Mouse (Mus musculus) kidney, embryonic 15.5 days (tissue): ENCODE results near the gene Tex44. TPM values are rescaled to one million over a fixed set of nuclear protein-coding genes. Genes with fewer than 3 reads are reported as not detected.

Source experiments
- ATAC-seq: fragments of 200-750 bp; cut with Nextera tagmentation; replicated peaks from 2 replicates; pipeline ENCODE4 v1.8.0; 2017; ENCODE audit warnings: moderate TSS enrichment; ENCODE audit not compliant: low FRiP score
- H3K27ac ChIP-seq: fragments of 300-500 bp; sonication (generic); 2 replicates; pipeline ENCODE4 v1.5.1; 2015; ENCODE audit warnings: mild to moderate bottlenecking, inconsistent platforms
- H3K27me3 ChIP-seq: fragments of 300-500 bp; sonication (generic); 2 replicates; pipeline ENCODE4 v1.6.1; 2015; ENCODE audit warnings: inconsistent platforms
- H3K36me3 ChIP-seq: fragments of 300-500 bp; sonication (generic); 2 replicates; pipeline ENCODE4 v1.6.1; 2015; ENCODE audit warnings: inconsistent platforms
- H3K4me1 ChIP-seq: fragments of 300-500 bp; sonication (generic); 2 replicates; pipeline ENCODE4 v1.6.1; 2015; ENCODE audit warnings: inconsistent platforms
- H3K4me2 ChIP-seq: fragments of 300-500 bp; sonication (generic); 2 replicates; pipeline ENCODE4 v1.6.1; 2015; ENCODE audit warnings: moderate library complexity, mild to moderate bottlenecking, inconsistent platforms
- H3K4me3 ChIP-seq: fragments of 300-500 bp; sonication (generic); replicated peaks from 2 replicates; pipeline ENCODE4 v1.5.1; 2015; ENCODE audit warnings: mild to moderate bottlenecking, inconsistent platforms
- H3K9ac ChIP-seq: fragments of 300-500 bp; sonication (generic); 2 replicates; pipeline ENCODE4 v1.6.1; 2015; ENCODE audit warnings: mild to moderate bottlenecking, inconsistent platforms
- H3K9me3 ChIP-seq: fragments of 300-500 bp; sonication (generic); replicated peaks from 2 replicates; pipeline ENCODE4 v1.6.1; 2016; ENCODE audit warnings: inconsistent platforms
- WGBS: fragments of 180-500 bp; shearing (Covaris S2); methylation state at CpG from one replicate; pipeline ENCODE4 v1.1.7; 2015; ENCODE audit warnings: mixed read lengths; 5-methylcytosine and 5-hydroxymethylcytosine counted together
- polyA plus RNA-seq: library from polyadenylated mRNA; unstranded; fragments of >200 nt; fragmentation: Nextera tagmentation; extraction: Ambion mirVana; gene quantifications from 2 replicates; pipeline ENCODE4 v1.2.1, GENCODE M21; 2015

Gene Tex44
- not detected in 2 replicates for polyA plus RNA-seq

- Histone ChIP-seq H3K9me3 (no peaks in the 10 kb centered on the region), H3K27ac (no peak within 1 kb of the TSS), H3K9ac (no peak within 1 kb of the TSS), H3K27me3 (no peaks in the 10 kb centered on the region), H3K4me2 (no peak within 1 kb of the TSS), H3K36me3 (no peaks in the 10 kb centered on the region), H3K4me1 (peaks cover 9% of the 10 kb centered on the region), H3K4me3 (no peak within 1 kb of the TSS)
- ATAC-seq, result no peak
- WGBS, result 92% methylated on average over 8 of the region's 8 CpGs
Measured at GRCm38 (mm10) chr1:86426128-86426527, at the start of gene Tex44, which contains the start of gene Nmur1. Gene Tex44, plus strand, starts transcription at chr1:86426329. Gene Nmur1, minus strand, starts transcription at chr1:86426228.

DNA sequence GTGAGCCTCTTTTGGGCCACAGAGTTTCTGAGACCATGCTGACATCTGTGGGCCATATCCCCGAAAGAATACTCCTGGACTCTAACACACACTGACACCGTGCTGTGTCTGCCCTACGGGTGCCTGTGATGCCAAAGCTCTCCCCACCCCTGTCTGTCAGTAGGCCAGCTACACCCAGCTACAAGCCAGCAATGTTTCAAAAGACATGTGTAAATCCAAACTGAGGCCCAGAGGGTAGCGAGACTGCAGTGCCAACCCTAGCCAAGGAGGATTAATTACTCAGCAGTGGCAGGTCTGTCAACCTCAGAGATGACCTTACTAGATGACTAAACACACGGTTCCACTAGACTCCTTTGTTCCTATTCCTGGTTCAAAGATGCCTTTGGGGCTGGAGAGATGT, 49.8 kb upstream of the Tex44 start:
- Histone ChIP-seq H3K4me2 (no peak overlapping the region), H3K9ac (no peak overlapping the region), H3K4me3 (no peak overlapping the region), H3K4me1 (peaks cover 19% of the 10 kb centered on the region), H3K27ac (no peak overlapping the region), H3K36me3 (no peaks in the 10 kb centered on the region), H3K9me3 (no peaks in the 10 kb centered on the region), H3K27me3 (no peaks in the 10 kb centered on the region)
- 65% methylated on average over 5 of the region's 5 CpGs for WGBS
- ATAC-seq, result no peak

DNA sequence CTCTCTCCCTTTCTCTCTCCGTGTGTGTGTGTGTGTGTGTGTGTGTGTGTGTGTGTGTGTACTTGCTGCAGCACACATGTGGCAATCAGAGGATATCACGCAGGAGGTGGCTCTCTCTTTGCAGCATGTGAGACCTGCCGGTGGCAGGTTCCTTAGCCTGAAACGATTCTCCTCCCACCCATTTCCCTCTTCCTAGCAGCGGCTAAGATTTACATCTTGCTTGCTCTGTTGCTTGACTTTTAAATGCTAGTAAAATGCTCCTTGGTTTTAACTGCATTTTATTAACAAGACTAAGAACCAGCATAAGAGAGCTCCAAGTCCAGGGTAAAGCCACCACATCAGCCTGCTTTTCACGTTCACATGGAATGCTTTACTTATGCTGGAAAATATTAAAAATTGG, 47.5 kb upstream of the Tex44 start:
- ATAC-seq, result no peak
- H3K4me3 ChIP-seq, result no peak overlapping the region
- WGBS, result 16% methylated on average over 6 of the region's 6 CpGs

DNA sequence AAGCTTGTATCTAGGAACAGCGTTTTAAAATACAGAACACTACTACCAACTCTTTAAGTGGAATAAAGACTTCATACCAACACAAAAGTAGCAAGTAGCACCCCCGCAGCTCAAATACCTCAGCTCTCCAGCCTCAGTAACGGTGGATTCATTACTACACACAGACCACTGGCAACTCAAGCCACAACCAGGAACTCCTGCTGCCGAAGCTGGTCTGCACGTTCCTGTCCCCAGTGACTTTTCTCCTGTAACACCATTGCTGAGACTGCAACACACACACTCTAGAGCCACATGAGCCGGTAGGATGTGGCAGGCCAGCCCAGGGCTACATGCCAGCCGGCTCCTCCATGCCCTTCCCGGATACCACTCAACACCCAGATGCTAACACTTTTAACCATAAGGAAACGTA, 47.0 kb upstream of the Tex44 start:
- WGBS, result 56% methylated on average over 9 of the region's 9 CpGs
- H3K36me3 ChIP-seq, result no peaks in the 10 kb centered on the region

More for the DNA sequence above, 47.5 kb upstream of the Tex44 start:
- no peak overlapping the region for H3K4me2 ChIP-seq
- H3K36me3 ChIP-seq, result no peaks in the 10 kb centered on the region
- H3K27ac ChIP-seq, result no peak overlapping the region
- no peaks in the 10 kb centered on the region for H3K9me3 ChIP-seq
- no peak overlapping the region for H3K9ac ChIP-seq
- H3K27me3 ChIP-seq, result no peaks in the 10 kb centered on the region
- H3K4me1 ChIP-seq, result peaks cover 19% of the 10 kb centered on the region

DNA sequence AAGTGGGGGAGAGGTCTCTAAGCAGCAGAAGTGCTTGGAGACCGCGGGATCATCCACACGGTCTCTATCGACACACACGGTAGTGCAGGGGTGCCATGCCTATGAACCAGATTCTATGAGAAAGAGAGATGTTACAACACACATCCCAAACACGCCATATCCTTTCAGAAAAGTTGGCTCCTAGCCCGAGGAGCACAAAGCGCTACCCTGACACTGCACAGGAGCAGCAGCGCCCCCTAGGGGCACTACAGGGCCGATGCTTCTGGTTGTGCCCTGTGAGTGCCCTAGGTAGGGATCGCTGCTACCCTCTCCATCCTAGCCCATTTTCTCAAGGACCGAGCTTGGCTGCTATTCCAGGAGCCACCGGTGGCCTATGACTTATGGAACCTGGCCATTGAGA, 45.1 kb upstream of the Tex44 start:
- Histone ChIP-seq H3K27me3 (no peaks in the 10 kb centered on the region), H3K27ac (no peak overlapping the region), H3K9me3 (no peaks in the 10 kb centered on the region), H3K4me2 (peak overlapping the region; percentile 33; the same call in 1 of the 2 replicates), H3K4me1 (peaks cover 19% of the 10 kb centered on the region), H3K36me3 (no peaks in the 10 kb centered on the region), H3K4me3 (no peak overlapping the region), H3K9ac (no peak overlapping the region)
- 36% methylated on average over 13 of the region's 13 CpGs for WGBS
- ATAC-seq, result peak; percentile 34; the same call in 1 of the 2 replicates

More for the DNA sequence above, 47.0 kb upstream of the Tex44 start:
- Histone ChIP-seq H3K27me3 (no peaks in the 10 kb centered on the region), H3K9me3 (no peaks in the 10 kb centered on the region), H3K4me1 (peaks cover 19% of the 10 kb centered on the region), H3K4me3 (no peak overlapping the region), H3K9ac (no peak overlapping the region), H3K4me2 (no peak overlapping the region), H3K27ac (no peak overlapping the region)
- ATAC-seq, result no peak

DNA sequence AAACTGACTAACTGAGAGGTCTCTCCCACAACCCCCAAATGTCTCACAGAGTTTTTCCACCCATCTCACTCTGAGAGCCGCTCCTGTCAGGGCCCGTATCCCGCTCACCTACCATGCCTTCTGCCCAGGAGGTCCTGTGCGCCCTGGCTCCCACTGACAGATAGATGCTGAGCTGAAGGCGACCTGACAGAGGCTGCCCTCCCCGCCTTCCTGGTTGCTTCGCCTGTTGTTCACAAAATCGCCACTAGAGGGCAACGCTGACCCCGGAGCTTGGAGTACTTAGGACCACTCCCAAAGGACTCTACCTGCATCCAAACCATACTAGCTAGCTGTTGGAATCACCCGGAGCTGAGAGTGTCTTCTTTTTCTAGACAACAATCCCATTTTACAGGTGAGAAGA, 36.9 kb upstream of the Tex44 start:
- H3K9me3 ChIP-seq, result no peaks in the 10 kb centered on the region
- 0 out of 2 replicates have a peak, but pooled peaks cover 3% of the 10 kb centered on the region for H3K4me1 ChIP-seq
- H3K4me3 ChIP-seq, result no peak overlapping the region
- WGBS, result 1% methylated on average over 11 of the region's 11 CpGs
- no peak overlapping the region for H3K27ac ChIP-seq
- no peaks in the 10 kb centered on the region for H3K36me3 ChIP-seq
- H3K9ac ChIP-seq, result no peak overlapping the region
- H3K27me3 ChIP-seq, result no peaks in the 10 kb centered on the region
- ATAC-seq, result 0 out of 2 replicates have a peak, but pooled peaks have one; percentile 31
- no peak overlapping the region for H3K4me2 ChIP-seq

DNA sequence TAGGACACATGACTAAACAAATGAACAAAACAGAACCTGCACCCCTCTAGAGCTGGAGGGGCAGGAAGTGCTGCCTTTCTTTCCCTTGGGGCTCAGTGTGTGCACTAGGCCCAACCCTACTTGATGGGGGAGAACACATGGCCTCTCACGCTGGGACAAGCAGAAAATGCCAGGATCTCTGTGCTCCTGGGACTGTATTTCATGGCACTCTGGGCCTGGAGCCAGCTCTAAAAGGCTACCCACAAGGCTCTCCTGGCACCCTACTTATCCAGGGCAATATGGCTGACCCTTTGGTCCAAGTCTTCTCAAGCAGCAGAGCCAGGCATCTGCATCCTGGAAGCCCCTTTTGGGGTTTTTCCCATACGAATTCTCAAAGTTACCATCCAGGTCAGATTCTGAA, 34.7 kb upstream of the Tex44 start:
- H3K36me3 ChIP-seq, result no peaks in the 10 kb centered on the region
- WGBS, result 54% methylated on average over 2 of the region's 2 CpGs
- no peak overlapping the region for H3K4me2 ChIP-seq
- H3K9me3 ChIP-seq, result no peaks in the 10 kb centered on the region
- no peak overlapping the region for H3K4me3 ChIP-seq
- no peak overlapping the region for H3K9ac ChIP-seq
- H3K4me1 ChIP-seq, result 0 out of 2 replicates have a peak, but pooled peaks cover 3% of the 10 kb centered on the region
- H3K27me3 ChIP-seq, result no peaks in the 10 kb centered on the region
- ATAC-seq, result no peak
- no peak overlapping the region for H3K27ac ChIP-seq

- H3K9me3 ChIP-seq, result no peaks in the 10 kb centered on the region
- H3K4me3 ChIP-seq, result no peak overlapping the region
- H3K4me1 ChIP-seq, result 0 out of 2 replicates have a peak, but pooled peaks cover 3% of the 10 kb centered on the region
- 75% methylated on average over 3 of the region's 3 CpGs for WGBS
- no peak for ATAC-seq
- no peak overlapping the region for H3K27ac ChIP-seq
- no peaks in the 10 kb centered on the region for H3K27me3 ChIP-seq
- H3K4me2 ChIP-seq, result no peak overlapping the region
- no peaks in the 10 kb centered on the region for H3K36me3 ChIP-seq
- H3K9ac ChIP-seq, result no peak overlapping the region
Measured at GRCm38 (mm10) chr1:86393219-86393618, 32.9 kb upstream of the Tex44 start.

- no peak overlapping the region for H3K27ac ChIP-seq
- no peak for ATAC-seq
- H3K36me3 ChIP-seq, result no peaks in the 10 kb centered on the region
- WGBS, result 77% methylated on average over 3 of the region's 3 CpGs
- H3K9ac ChIP-seq, result no peak overlapping the region
- H3K4me1 ChIP-seq, result 0 out of 2 replicates have a peak, but pooled peaks cover 3% of the 10 kb centered on the region
- no peak overlapping the region for H3K4me3 ChIP-seq
- no peaks in the 10 kb centered on the region for H3K27me3 ChIP-seq
- H3K4me2 ChIP-seq, result no peak overlapping the region
- no peaks in the 10 kb centered on the region for H3K9me3 ChIP-seq
Measured at GRCm38 (mm10) chr1:86394246-86394645, 31.9 kb upstream of the Tex44 start.

GRCm38 (mm10) chr1:86395897-86396296, 30.2 kb upstream of the Tex44 start:
- Histone ChIP-seq H3K4me2 (no peak overlapping the region), H3K27me3 (no peaks in the 10 kb centered on the region), H3K4me1 (0 out of 2 replicates have a peak, but pooled peaks cover 3% of the 10 kb centered on the region), H3K4me3 (no peak overlapping the region), H3K9ac (no peak overlapping the region), H3K27ac (no peak overlapping the region), H3K36me3 (no peaks in the 10 kb centered on the region), H3K9me3 (no peaks in the 10 kb centered on the region)
- no peak for ATAC-seq
- WGBS, result 74% methylated on average over 7 of the region's 7 CpGs

DNA sequence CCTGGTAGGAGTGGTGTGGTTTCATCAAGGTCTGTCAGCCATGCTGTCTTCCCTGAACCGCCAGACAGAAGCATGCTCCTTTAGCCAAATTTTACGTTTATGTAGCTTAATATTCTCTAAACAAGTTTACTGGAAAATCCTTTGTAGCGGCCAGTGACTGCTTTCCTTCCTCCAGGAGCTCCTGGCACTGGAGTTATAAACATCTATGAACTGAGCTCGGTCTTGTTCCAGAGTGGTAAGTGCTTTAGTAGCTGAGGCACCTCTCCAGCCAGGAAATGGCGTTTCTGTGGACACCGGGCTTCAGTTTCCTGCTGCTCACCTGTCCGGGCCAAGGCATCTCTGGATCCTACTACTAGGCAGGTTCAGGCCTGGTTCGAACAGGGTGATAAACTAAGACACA, 28.5 kb upstream of the Tex44 start:
- H3K36me3 ChIP-seq, result no peaks in the 10 kb centered on the region
- no peak overlapping the region for H3K27ac ChIP-seq
- no peak overlapping the region for H3K4me3 ChIP-seq
- ATAC-seq, result no peak
- no peak overlapping the region for H3K4me2 ChIP-seq
- H3K27me3 ChIP-seq, result no peaks in the 10 kb centered on the region
- H3K4me1 ChIP-seq, result 0 out of 2 replicates have a peak, but pooled peaks cover 3% of the 10 kb centered on the region
- H3K9ac ChIP-seq, result no peak overlapping the region
- H3K9me3 ChIP-seq, result no peaks in the 10 kb centered on the region
- WGBS, result 75% methylated on average over 8 of the region's 8 CpGs

- WGBS, result 47% methylated on average over 7 of the region's 7 CpGs
Measured at GRCm38 (mm10) chr1:86398222-86398621, 27.9 kb upstream of the Tex44 start.

GRCm38 (mm10) chr1:86399322-86399721, 26.8 kb upstream of the Tex44 start:
- Histone ChIP-seq H3K27me3 (no peaks in the 10 kb centered on the region), H3K27ac (no peak overlapping the region), H3K4me1 (no peaks in the 10 kb centered on the region), H3K9ac (no peak overlapping the region), H3K4me3 (no peak overlapping the region), H3K4me2 (no peak overlapping the region), H3K36me3 (no peaks in the 10 kb centered on the region), H3K9me3 (no peaks in the 10 kb centered on the region)
- 75% methylated on average over 2 of the region's 3 CpGs for WGBS
- ATAC-seq, result no peak

More at GRCm38 (mm10) chr1:86398222-86398621, 27.9 kb upstream of the Tex44 start:
- no peak overlapping the region for H3K9ac ChIP-seq
- no peak overlapping the region for H3K27ac ChIP-seq
- H3K9me3 ChIP-seq, result no peaks in the 10 kb centered on the region
- no peak overlapping the region for H3K4me3 ChIP-seq
- no peak overlapping the region for H3K4me2 ChIP-seq
- H3K4me1 ChIP-seq, result 0 out of 2 replicates have a peak, but pooled peaks cover 3% of the 10 kb centered on the region
- H3K27me3 ChIP-seq, result no peaks in the 10 kb centered on the region
- H3K36me3 ChIP-seq, result no peaks in the 10 kb centered on the region
- no peak for ATAC-seq
